ENCODE assay signal across 27 mouse cellular contexts in genomic region chr11:24239631-24240030, GRCm38 (mm10).
A peak's percentile ranks its signal among the peaks of the same experiment; 100 is the strongest.
DNase-seq lines count a peak whose midpoint lies in the region; ATAC-seq and TF ChIP-seq lines count a peak whose summit lies in the region.
"Had no signal": no experiment of that assay in that cellular context is flagged by ENCODE, and none has a peak within 500 bp of the region (broad histone marks: within the 10 kb centered on the region; RNA-seq: fewer than 3 reads in every experiment).

No protein-coding gene starts in this region.

- no peaks in the 10 kb centered on the region for H3K9me3 ChIP-seq in heart, embryonic 10.5 days
- H3K9me3 ChIP-seq in heart, embryonic 13.5 days: no peaks in the 10 kb centered on the region
- H3K9me3 ChIP-seq in heart, embryonic 16.5 days (replicated peaks; ENCODE audit: control insufficient read depth, low read length): no peaks in the 10 kb centered on the region
- H3K9me3 ChIP-seq in heart, postnatal 0 days (replicated peaks; ENCODE audit: control insufficient read depth, low read length): no peaks in the 10 kb centered on the region
- H3K9me3 ChIP-seq: forebrain, embryonic 10.5 days; forebrain, embryonic 13.5 days; G1E had no signal

- intact Hi-C loops in heart, postnatal 14 days (cut with DNase I): loop anchor here (5.0 kb wide), 1 partner anchor 157 kb away; no protein-coding TSS in a partner anchor
- intact Hi-C loops in heart, postnatal 36 days (cut with DNase I): no loop called here

- no peak for TF ChIP-seq CTCF in heart, postnatal 0 days (IDR thresholded peaks at IDR 0.05; ENCODE audit: low read depth)

- no peaks in the 10 kb centered on the region for H3K36me3 ChIP-seq in heart, embryonic 10.5 days
- no peaks in the 10 kb centered on the region for H3K36me3 ChIP-seq in heart, embryonic 13.5 days
- no peaks in the 10 kb centered on the region for H3K36me3 ChIP-seq in heart, embryonic 16.5 days (ENCODE audit: control insufficient read depth, insufficient read depth)
- no peaks in the 10 kb centered on the region for H3K36me3 ChIP-seq in heart, postnatal 0 days (replicated peaks; ENCODE audit: control insufficient read depth, insufficient read depth, low read length)
- H3K36me3 ChIP-seq: forebrain, embryonic 10.5 days; G1E had no signal

- H3K4me2 ChIP-seq in heart, embryonic 13.5 days: no peak overlapping the region
- H3K4me2 ChIP-seq in heart, embryonic 16.5 days (ENCODE audit: low read depth, low read length): no peak overlapping the region
- H3K4me2 ChIP-seq in heart, postnatal 0 days (ENCODE audit: low read depth, low read length): no peak overlapping the region
- H3K4me2 ChIP-seq: forebrain, embryonic 13.5 days; hindbrain, embryonic 14.5 days had no signal

- DNase-seq in heart, embryonic 10.5 days (ENCODE audit: low spot score): no peak
- no peak for DNase-seq in heart, postnatal 14 days
- no peak for DNase-seq in heart, postnatal 4 days
- DNase-seq in heart, postnatal 36 days: no peak
- DNase-seq in heart, postnatal 0 days (ENCODE audit: low spot score): peak; percentile 71
- DNase-seq: adrenal gland, postnatal 10 days; adrenal gland, postnatal 36 days; B cell, adult 2 months; cerebellum, adult 18-20 months; cerebellum, adult 9-10 months; cerebellum, postnatal 14 days; gastrocnemius, adult 2 months; gastrocnemius, postnatal 14 days; kidney, adult 18-20 months; kidney, adult 9 months had no signal

- ATAC-seq in heart, embryonic 13.5 days (ENCODE audit: extremely low read depth, insufficient number of reproducible peaks, low FRiP score, low TSS enrichment): no peak
- ATAC-seq in heart, embryonic 16.5 days (replicated peaks; ENCODE audit: extremely low read depth, insufficient read depth, low FRiP score): peak; percentile 85
- peak; percentile 76; the same call in 1 of the 2 replicates for ATAC-seq in heart, postnatal 0 days (ENCODE audit: insufficient read depth, low read depth)
- ATAC-seq: forebrain, embryonic 13.5 days; forebrain, embryonic 16.5 days; hindbrain, postnatal 0 days; inflammation-experienced regulatory T-cells, adult 6 months; intestine, embryonic 16.5 days; Patski had no signal

- no peak overlapping the region for H3K9ac ChIP-seq in heart, embryonic 13.5 days
- no peak overlapping the region for H3K9ac ChIP-seq in heart, embryonic 16.5 days (ENCODE audit: low read length)
- H3K9ac ChIP-seq in heart, postnatal 0 days (replicated peaks; ENCODE audit: low read depth, low read length): no peak overlapping the region
- H3K9ac ChIP-seq: forebrain, embryonic 13.5 days; hindbrain, embryonic 14.5 days had no signal

- TF ChIP-seq EP300 in heart, postnatal 0 days (IDR thresholded peaks at IDR 0.05; ENCODE audit: low read depth): no peak

- peaks cover 37% of the 10 kb centered on the region for H3K4me1 ChIP-seq in heart, embryonic 10.5 days
- peaks cover 42% of the 10 kb centered on the region for H3K4me1 ChIP-seq in heart, embryonic 13.5 days
- H3K4me1 ChIP-seq in heart, embryonic 16.5 days (ENCODE audit: control insufficient read depth, insufficient read depth, low read length): peaks cover 21% of the 10 kb centered on the region
- peaks cover 12% of the 10 kb centered on the region for H3K4me1 ChIP-seq in heart, postnatal 0 days (ENCODE audit: control insufficient read depth, insufficient read depth)
- H3K4me1 ChIP-seq: forebrain, embryonic 13.5 days had no signal

- peak overlapping the region; percentile 1; the same call in 1 of the 2 replicates for H3K27ac ChIP-seq in heart, embryonic 10.5 days
- peak overlapping the region; percentile 74 for H3K27ac ChIP-seq in heart, embryonic 13.5 days (replicated peaks)
- H3K27ac ChIP-seq in heart, embryonic 16.5 days (ENCODE audit: low read length): peak overlapping the region; percentile 89
- H3K27ac ChIP-seq in heart, postnatal 0 days (ENCODE audit: low read depth): peak overlapping the region; percentile 58
- H3K27ac ChIP-seq: forebrain, embryonic 10.5 days; forebrain, embryonic 13.5 days; gastrocnemius, adult 2 months; hindbrain, embryonic 14.5 days; hindbrain, postnatal 0 days had no signal

- no peak overlapping the region for H3K4me3 ChIP-seq in heart, embryonic 10.5 days
- H3K4me3 ChIP-seq in heart, embryonic 13.5 days: no peak overlapping the region
- H3K4me3 ChIP-seq in heart, embryonic 16.5 days (ENCODE audit: low read length): no peak overlapping the region
- H3K4me3 ChIP-seq in heart, postnatal 0 days (ENCODE audit: low read depth, low read length): no peak overlapping the region
- H3K4me3 ChIP-seq: forebrain, embryonic 10.5 days; forebrain, embryonic 13.5 days; gastrocnemius, adult 2 months had no signal

- WGBS in heart, embryonic 10.5 days: 45% methylated on average over 6 of the region's 6 CpGs
- WGBS in heart, embryonic 13.5 days: 32% methylated on average over 6 of the region's 6 CpGs
- WGBS in heart, embryonic 16.5 days: 35% methylated on average over 6 of the region's 6 CpGs
- WGBS in heart, postnatal 0 days: 26% methylated on average over 6 of the region's 6 CpGs

- H3K27me3 ChIP-seq in heart, embryonic 10.5 days (ENCODE audit: insufficient read depth, poor library complexity, severe bottlenecking): no peaks in the 10 kb centered on the region
- H3K27me3 ChIP-seq in heart, embryonic 13.5 days (replicated peaks): no peaks in the 10 kb centered on the region
- H3K27me3 ChIP-seq in heart, embryonic 16.5 days (ENCODE audit: control insufficient read depth, insufficient read depth, low read length): no peaks in the 10 kb centered on the region
- no peaks in the 10 kb centered on the region for H3K27me3 ChIP-seq in heart, postnatal 0 days (ENCODE audit: control insufficient read depth, insufficient read depth, low read length)
- H3K27me3 ChIP-seq: CH12.LX; forebrain, embryonic 13.5 days had no signal

Comparison
In these comparisons a context has a peak if more than half of its experiments do, and no peak if none do; other contexts are left out.
1. H3K27ac ChIP-seq: peak in every context shown above with its lines; median percentile 89 in heart, embryonic 16.5 days; 74 in heart, embryonic 13.5 days; 58 in heart, postnatal 0 days; 1 in heart, embryonic 10.5 days.